Comparison of ENCODE assay signal across 8 mouse cellular contexts in the genomic region with DNA sequence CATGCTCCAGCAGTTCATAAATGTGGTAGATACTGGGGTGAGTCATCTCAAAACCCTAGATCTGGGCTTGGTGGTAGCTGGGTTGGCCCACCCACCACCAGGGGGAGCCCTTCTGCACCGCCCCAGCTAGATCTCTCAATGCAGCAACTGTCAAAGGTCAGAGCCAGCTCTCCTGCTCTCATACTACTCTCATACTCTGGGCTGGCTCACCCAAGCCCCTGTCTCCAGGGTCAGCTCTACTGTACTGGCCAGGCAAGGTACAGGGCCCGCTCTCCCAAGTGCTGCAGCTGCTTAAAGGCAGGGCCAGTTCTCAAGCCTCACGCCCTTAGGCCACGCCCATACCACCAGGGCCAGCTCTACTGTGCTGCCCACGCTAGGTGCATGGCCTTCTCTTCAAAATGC. TPM values are rescaled to one million over a fixed set of nuclear protein-coding genes. Genes with fewer than 3 reads are reported as not detected.
DNase-seq lines count a peak whose midpoint lies in the region; ATAC-seq lines count a peak whose summit lies in the region.

No protein-coding gene starts in this region.

- no peak overlapping the region for H3K4me2 ChIP-seq in hindbrain, embryonic 16.5 days (ENCODE audit: low read length)
- no peak overlapping the region for H3K4me2 ChIP-seq in hindbrain, embryonic 13.5 days
- H3K4me2 ChIP-seq in heart, embryonic 13.5 days, result peak overlapping the region; percentile 26
- peak overlapping the region; percentile 14; the same call in 1 of the 2 replicates for H3K4me2 ChIP-seq in stomach, embryonic 15.5 days

- no peak overlapping the region for H3K27ac ChIP-seq in hindbrain, embryonic 16.5 days (ENCODE audit: low read depth, low read length)
- no peak overlapping the region for H3K27ac ChIP-seq in hindbrain, embryonic 13.5 days
- no peak overlapping the region for H3K27ac ChIP-seq in heart, embryonic 13.5 days (replicated peaks)
- no peak overlapping the region for H3K27ac ChIP-seq in stomach, embryonic 15.5 days

- H3K36me3 ChIP-seq in hindbrain, embryonic 16.5 days (ENCODE audit: control insufficient read depth, insufficient read depth, low read length), result no peaks in the 10 kb centered on the region
- peaks cover 2% of the 10 kb centered on the region for H3K36me3 ChIP-seq in hindbrain, embryonic 13.5 days
- peaks cover 1% of the 10 kb centered on the region for H3K36me3 ChIP-seq in heart, embryonic 13.5 days
- H3K36me3 ChIP-seq in stomach, embryonic 15.5 days, result no peaks in the 10 kb centered on the region

- H3K4me1 ChIP-seq in hindbrain, embryonic 16.5 days (ENCODE audit: control insufficient read depth, insufficient read depth, low read depth, low read length), result no peaks in the 10 kb centered on the region
- H3K4me1 ChIP-seq in hindbrain, embryonic 13.5 days (replicated peaks), result no peaks in the 10 kb centered on the region
- H3K4me1 ChIP-seq in heart, embryonic 13.5 days, result no peaks in the 10 kb centered on the region
- no peaks in the 10 kb centered on the region for H3K4me1 ChIP-seq in stomach, embryonic 15.5 days

- 0 out of 2 replicates have a peak, but pooled peaks have one; percentile 24 for ATAC-seq in hindbrain, embryonic 16.5 days
- no peak for ATAC-seq in hindbrain, embryonic 13.5 days (ENCODE audit: low FRiP score)
- peak; percentile 73 for ATAC-seq in heart, embryonic 13.5 days (ENCODE audit: extremely low read depth, insufficient number of reproducible peaks, low FRiP score, low TSS enrichment)
- peak; percentile 94 for ATAC-seq in megakaryocyte-erythroid progenitor cell, adult 5-6 weeks (replicated peaks; ENCODE audit: low FRiP score, low TSS enrichment, poor library complexity, severe bottlenecking)
- ATAC-seq in stomach, embryonic 15.5 days (ENCODE audit: insufficient read depth, low FRiP score, low read depth), result peak; percentile 85

- peak; percentile 90 for DNase-seq in adrenal gland, adult 2 months
- DNase-seq in embryo, embryonic 11 days, result peak; percentile 42
- DNase-seq in kidney, postnatal 4 days, result peak; percentile 73 to 80

- no peaks in the 10 kb centered on the region for H3K27me3 ChIP-seq in hindbrain, embryonic 16.5 days (replicated peaks; ENCODE audit: control insufficient read depth, insufficient read depth, low read length)
- H3K27me3 ChIP-seq in hindbrain, embryonic 13.5 days, result no peaks in the 10 kb centered on the region
- no peaks in the 10 kb centered on the region for H3K27me3 ChIP-seq in heart, embryonic 13.5 days (replicated peaks)
- no peaks in the 10 kb centered on the region for H3K27me3 ChIP-seq in stomach, embryonic 15.5 days (replicated peaks)

- 56% methylated on average over 5 of the region's 5 CpGs for WGBS in hindbrain, embryonic 16.5 days
- WGBS in hindbrain, embryonic 13.5 days, result 59% methylated on average over 5 of the region's 5 CpGs
- 37% methylated on average over 5 of the region's 5 CpGs for WGBS in heart, embryonic 13.5 days
- 48% methylated on average over 5 of the region's 5 CpGs for WGBS in stomach, embryonic 15.5 days

- no peaks in the 10 kb centered on the region for H3K9me3 ChIP-seq in hindbrain, embryonic 16.5 days (ENCODE audit: control insufficient read depth, low read length)
- no peaks in the 10 kb centered on the region for H3K9me3 ChIP-seq in hindbrain, embryonic 13.5 days
- H3K9me3 ChIP-seq in heart, embryonic 13.5 days, result no peaks in the 10 kb centered on the region
- no peaks in the 10 kb centered on the region for H3K9me3 ChIP-seq in stomach, embryonic 15.5 days

- H3K4me3 ChIP-seq in hindbrain, embryonic 16.5 days (ENCODE audit: low read length), result no peak overlapping the region
- H3K4me3 ChIP-seq in hindbrain, embryonic 13.5 days, result no peak overlapping the region
- H3K4me3 ChIP-seq in heart, embryonic 13.5 days, result peak overlapping the region; percentile 13; the same call in 1 of the 2 replicates
- H3K4me3 ChIP-seq in stomach, embryonic 15.5 days (replicated peaks), result no peak overlapping the region

- H3K9ac ChIP-seq in hindbrain, embryonic 16.5 days (ENCODE audit: low read depth, low read length), result no peak overlapping the region
- H3K9ac ChIP-seq in hindbrain, embryonic 13.5 days, result no peak overlapping the region
- no peak overlapping the region for H3K9ac ChIP-seq in heart, embryonic 13.5 days
- no peak overlapping the region for H3K9ac ChIP-seq in stomach, embryonic 15.5 days

RNA-seq across cellular contexts. Expression of a gene that starts 13.5 kb away (rescaled TPM):
- polyA plus RNA-seq in hindbrain, embryonic 16.5 days (2015; fragmentation: Nextera tagmentation; extraction: Ambion mirVana), result 32.1 and 36.5 TPM in 2 replicates
- polyA plus RNA-seq in hindbrain, embryonic 13.5 days (2015; fragmentation: Nextera tagmentation; extraction: Ambion mirVana), result 41.3 and 43.3 TPM in 2 replicates
- 10 to 100 TPM; 22.9 to 25.3 TPM for total RNA-seq in adrenal gland, adult 2 months (2021)
- 147 and 150 TPM in 2 replicates for polyA plus RNA-seq in adrenal gland, adult 2 months (2012; rRNA removed)
- polyA plus RNA-seq in heart, embryonic 13.5 days (2015; fragmentation: Nextera tagmentation; extraction: Ambion mirVana), result 14.4 and 16.7 TPM in 2 replicates
- total RNA-seq in megakaryocyte-erythroid progenitor cell, adult 5-6 weeks (2014; fragmentation: Nextera tagmentation), result 21.3 and 26.7 TPM in 2 replicates
- total RNA-seq in megakaryocyte-erythroid progenitor cell, adult 5-6 weeks (2017), result 28.5 and 31.2 TPM in 2 replicates
- polyA plus RNA-seq in stomach, embryonic 15.5 days (2015; fragmentation: Nextera tagmentation; extraction: Ambion mirVana), result 22.1 and 23.0 TPM in 2 replicates

RNA-seq across cellular contexts. Expression of a gene that starts 13.5 kb away (rescaled TPM):
- polyA plus RNA-seq in hindbrain, embryonic 16.5 days (2015; fragmentation: Nextera tagmentation; extraction: Ambion mirVana), result 2.4 and 2.8 TPM in 2 replicates
- 4.0 and 4.4 TPM in 2 replicates for polyA plus RNA-seq in hindbrain, embryonic 13.5 days (2015; fragmentation: Nextera tagmentation; extraction: Ambion mirVana)
- 1 to 10 TPM; 1.3 to 2.0 TPM for total RNA-seq in adrenal gland, adult 2 months (2021)
- not detected in 2 replicates for polyA plus RNA-seq in adrenal gland, adult 2 months (2012; rRNA removed)
- 1.0 and 1.4 TPM in 2 replicates for polyA plus RNA-seq in heart, embryonic 13.5 days (2015; fragmentation: Nextera tagmentation; extraction: Ambion mirVana)
- 0.89 and 3.2 TPM in 2 replicates for total RNA-seq in megakaryocyte-erythroid progenitor cell, adult 5-6 weeks (2014; fragmentation: Nextera tagmentation)
- 1.0 and 1.1 TPM in 2 replicates for total RNA-seq in megakaryocyte-erythroid progenitor cell, adult 5-6 weeks (2017)
- 1.4 and 2.2 TPM in 2 replicates for polyA plus RNA-seq in stomach, embryonic 15.5 days (2015; fragmentation: Nextera tagmentation; extraction: Ambion mirVana)

RNA-seq across cellular contexts. Expression of a gene that starts 18.8 kb away (rescaled TPM):
- polyA plus RNA-seq in hindbrain, embryonic 16.5 days (2015; fragmentation: Nextera tagmentation; extraction: Ambion mirVana), result 96.3 and 98.2 TPM in 2 replicates
- 66.8 and 67.4 TPM in 2 replicates for polyA plus RNA-seq in hindbrain, embryonic 13.5 days (2015; fragmentation: Nextera tagmentation; extraction: Ambion mirVana)
- total RNA-seq in adrenal gland, adult 2 months (2021), result 10 to 100 TPM in 1 of 2 experiments, 1 to 10 TPM in 1; 5.3 to 14.1 TPM
- 1.3 and 1.7 TPM in 2 replicates for polyA plus RNA-seq in adrenal gland, adult 2 months (2012; rRNA removed)
- polyA plus RNA-seq in heart, embryonic 13.5 days (2015; fragmentation: Nextera tagmentation; extraction: Ambion mirVana), result 42.8 and 47.3 TPM in 2 replicates
- 25.4 and 31.5 TPM in 2 replicates for total RNA-seq in megakaryocyte-erythroid progenitor cell, adult 5-6 weeks (2014; fragmentation: Nextera tagmentation)
- 35.8 and 41.7 TPM in 2 replicates for total RNA-seq in megakaryocyte-erythroid progenitor cell, adult 5-6 weeks (2017)
- 37.0 and 37.8 TPM in 2 replicates for polyA plus RNA-seq in stomach, embryonic 15.5 days (2015; fragmentation: Nextera tagmentation; extraction: Ambion mirVana)

RNA-seq across cellular contexts. Expression of a gene that starts 58.5 kb away (rescaled TPM):
- polyA plus RNA-seq in hindbrain, embryonic 16.5 days (2015; fragmentation: Nextera tagmentation; extraction: Ambion mirVana), result 212 and 239 TPM in 2 replicates
- 335 and 355 TPM in 2 replicates for polyA plus RNA-seq in hindbrain, embryonic 13.5 days (2015; fragmentation: Nextera tagmentation; extraction: Ambion mirVana)
- total RNA-seq in adrenal gland, adult 2 months (2021), result 100 to 1,000 TPM; 162 to 194 TPM
- 0.07 and 0.35 TPM in 2 replicates for polyA plus RNA-seq in adrenal gland, adult 2 months (2012; rRNA removed)
- polyA plus RNA-seq in heart, embryonic 13.5 days (2015; fragmentation: Nextera tagmentation; extraction: Ambion mirVana), result 193 and 222 TPM in 2 replicates
- 248 and 394 TPM in 2 replicates for total RNA-seq in megakaryocyte-erythroid progenitor cell, adult 5-6 weeks (2014; fragmentation: Nextera tagmentation)
- 771 and 927 TPM in 2 replicates for total RNA-seq in megakaryocyte-erythroid progenitor cell, adult 5-6 weeks (2017)
- polyA plus RNA-seq in stomach, embryonic 15.5 days (2015; fragmentation: Nextera tagmentation; extraction: Ambion mirVana), result 309 and 316 TPM in 2 replicates

Comparison
In these comparisons a context has a peak if more than half of its experiments do, and no peak if none do; other contexts are left out.
1. H3K4me2 ChIP-seq: peak in heart, embryonic 13.5 days (single experiment) and stomach, embryonic 15.5 days (single experiment); none in hindbrain, embryonic 16.5 days (single experiment) and hindbrain, embryonic 13.5 days (single experiment).
2. RNA of a gene that starts 18.8 kb away (polyA plus RNA-seq): 96.3 to 98.2 TPM in hindbrain, embryonic 16.5 days, 66.8 to 67.4 TPM in hindbrain, embryonic 13.5 days, 42.8 to 47.3 TPM in heart, embryonic 13.5 days and 37.0 to 37.8 TPM in stomach, embryonic 15.5 days; 1.3 to 1.7 TPM in adrenal gland, adult 2 months; every median in the first group is over 10 times any median in the second.
3. Peak in every context shown above with its lines, with median percentiles within 50 percentile points of each other: DNase-seq.